Mouse (Mus musculus): Measurements from ENCODE around the gene Bcl6b. TPM values are rescaled to one million over a fixed set of nuclear protein-coding genes. Genes with fewer than 3 reads are reported as not detected.

Bcl6b gene
- polyA plus RNA-seq, 1 experiment: 4.1 TPM

DNA sequence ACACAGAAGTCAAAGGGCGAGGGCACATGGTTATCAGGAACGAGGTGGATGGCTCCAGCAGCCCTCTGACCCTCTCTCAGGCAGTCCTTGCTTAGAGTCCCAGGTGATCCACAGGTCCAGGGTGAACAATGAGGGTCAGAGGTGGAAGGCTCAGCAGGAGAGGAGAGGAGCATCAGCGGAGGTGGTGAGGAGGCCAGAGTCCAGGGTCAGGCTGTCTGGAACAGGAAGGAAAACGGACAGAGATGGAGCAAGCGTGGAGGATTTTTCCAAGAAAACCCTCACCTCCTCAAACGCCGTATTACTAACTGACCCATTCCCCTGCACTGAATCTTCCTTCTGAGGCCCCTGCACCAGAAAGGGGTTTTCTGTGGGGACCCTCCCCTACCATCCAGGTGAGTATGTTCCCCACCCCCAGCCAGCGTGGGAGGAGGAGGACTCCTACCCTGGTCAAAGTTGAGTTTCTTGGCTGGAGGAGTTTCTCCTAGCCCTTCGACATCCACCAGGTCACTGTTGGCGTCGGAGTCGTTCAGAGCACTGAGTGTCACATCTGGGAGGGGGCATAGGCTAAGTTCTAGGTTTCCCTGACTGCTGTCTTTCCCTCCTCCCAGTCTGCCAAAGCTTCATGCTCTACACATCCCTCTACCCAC is 5.8 kb upstream of the Bcl6b start:
- Histone ChIP-seq H3K36me3 (ENCODE audit: control insufficient read depth, insufficient read depth, low read length, poor library complexity, severe bottlenecking) (peaks cover 15% of the 10 kb centered on the region), H3K27ac (ENCODE audit: insufficient read depth, low read length) (no peak overlapping the region), H3K4me1 (ENCODE audit: control insufficient read depth, insufficient read depth, low read length) (peaks cover 5% of the 10 kb centered on the region), H3K4me3 (ENCODE audit: low read depth, low read length) (no peak overlapping the region), H3K9ac (ENCODE audit: low read depth, poor library complexity, severe bottlenecking) (no peak overlapping the region), H3K27me3 (ENCODE audit: control insufficient read depth, insufficient read depth, low read length, poor library complexity, severe bottlenecking) (no peaks in the 10 kb centered on the region), H3K9me3 (replicated peaks; ENCODE audit: control insufficient read depth, insufficient read depth, low read length, poor library complexity, severe bottlenecking) (no peaks in the 10 kb centered on the region)
- TF ChIP-seq POLR2A (IDR thresholded peaks at IDR 0.05; ENCODE audit: insufficient read depth, low read length): no peak
- TF ChIP-seq EP300 (IDR thresholded peaks at IDR 0.05; ENCODE audit: insufficient read depth, low read depth, low read length): no peak
- TF ChIP-seq CTCF (IDR thresholded peaks at IDR 0.05; ENCODE audit: low read depth, low read length): no peak

DNA sequence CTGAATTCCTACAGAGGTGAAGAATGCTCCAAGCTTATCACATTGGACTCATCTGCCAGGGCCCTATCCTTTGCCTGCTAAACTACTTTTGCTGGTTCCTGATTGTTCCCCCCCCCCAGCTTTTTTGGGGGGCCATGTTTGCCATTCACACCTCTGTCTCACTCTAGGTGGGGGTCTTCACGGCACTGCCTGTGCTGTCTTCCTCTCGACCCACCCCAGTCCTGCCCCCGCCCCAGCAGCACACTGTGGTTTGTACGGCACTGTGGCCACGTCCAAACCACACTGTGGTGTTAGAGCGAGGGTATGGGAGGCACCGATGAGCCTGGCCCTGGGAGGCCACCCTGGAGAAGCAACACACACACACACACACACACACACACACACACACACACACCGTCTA is 4.9 kb upstream of the Bcl6b start:
- Histone ChIP-seq H3K27ac (ENCODE audit: insufficient read depth, low read length) (peak overlapping the region; percentile 27), H3K27me3 (ENCODE audit: control insufficient read depth, insufficient read depth, low read length, poor library complexity, severe bottlenecking) (no peaks in the 10 kb centered on the region), H3K4me1 (ENCODE audit: control insufficient read depth, insufficient read depth, low read length) (peaks cover 5% of the 10 kb centered on the region), H3K4me3 (ENCODE audit: low read depth, low read length) (no peak overlapping the region), H3K9me3 (replicated peaks; ENCODE audit: control insufficient read depth, insufficient read depth, low read length, poor library complexity, severe bottlenecking) (no peaks in the 10 kb centered on the region), H3K36me3 (ENCODE audit: control insufficient read depth, insufficient read depth, low read length, poor library complexity, severe bottlenecking) (peaks cover 15% of the 10 kb centered on the region), H3K9ac (ENCODE audit: low read depth, poor library complexity, severe bottlenecking) (peak overlapping the region; percentile 25; the same call in 1 of the 2 replicates)
- no peak for TF ChIP-seq POLR2A (IDR thresholded peaks at IDR 0.05; ENCODE audit: insufficient read depth, low read length)
- no peak for TF ChIP-seq EP300 (IDR thresholded peaks at IDR 0.05; ENCODE audit: insufficient read depth, low read depth, low read length)
- no peak for TF ChIP-seq CTCF (IDR thresholded peaks at IDR 0.05; ENCODE audit: low read depth, low read length)

GRCm38 (mm10) chr11:70234037-70234436 is 4.4 kb upstream of the Bcl6b start:
- Histone ChIP-seq H3K4me1 (ENCODE audit: control insufficient read depth, insufficient read depth, low read length) (peaks cover 5% of the 10 kb centered on the region), H3K4me3 (ENCODE audit: low read depth, low read length) (no peak overlapping the region), H3K36me3 (ENCODE audit: control insufficient read depth, insufficient read depth, low read length, poor library complexity, severe bottlenecking) (peaks cover 15% of the 10 kb centered on the region), H3K9me3 (replicated peaks; ENCODE audit: control insufficient read depth, insufficient read depth, low read length, poor library complexity, severe bottlenecking) (no peaks in the 10 kb centered on the region), H3K9ac (ENCODE audit: low read depth, poor library complexity, severe bottlenecking) (peak overlapping the region; percentile 86; the same call in 1 of the 2 replicates), H3K27ac (ENCODE audit: insufficient read depth, low read length) (peak overlapping the region; percentile 27), H3K27me3 (ENCODE audit: control insufficient read depth, insufficient read depth, low read length, poor library complexity, severe bottlenecking) (no peaks in the 10 kb centered on the region)
- TF ChIP-seq CTCF (IDR thresholded peaks at IDR 0.05; ENCODE audit: low read depth, low read length) (no peak), EP300 (IDR thresholded peaks at IDR 0.05; ENCODE audit: insufficient read depth, low read depth, low read length) (no peak), POLR2A (IDR thresholded peaks at IDR 0.05; ENCODE audit: insufficient read depth, low read length) (no peak)

DNA sequence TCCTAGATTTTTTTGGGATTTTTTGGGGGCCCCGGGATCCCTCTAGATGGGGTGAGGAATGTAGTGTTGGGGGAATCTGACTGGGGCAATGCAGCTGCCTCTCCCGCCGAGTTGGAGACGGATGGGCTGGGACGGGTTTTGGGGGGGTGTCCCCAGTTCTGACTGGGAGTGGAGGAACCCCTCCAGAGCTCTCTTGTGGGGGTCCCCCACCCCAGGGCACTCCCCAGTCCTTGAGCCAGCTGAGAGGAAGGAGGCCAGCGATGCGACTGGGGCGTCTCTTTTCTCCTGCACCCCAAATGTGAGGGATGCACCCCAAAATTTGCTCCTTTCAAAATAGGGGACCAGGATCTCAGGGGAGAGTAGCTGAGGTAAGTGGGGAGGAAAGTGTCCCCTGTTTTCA is 3.4 kb upstream of the Bcl6b start:
- Histone ChIP-seq H3K4me3 (ENCODE audit: low read depth, low read length) (peak overlapping the region; percentile 37; the same call in 1 of the 2 replicates), H3K4me1 (ENCODE audit: control insufficient read depth, insufficient read depth, low read length) (peaks cover 5% of the 10 kb centered on the region), H3K36me3 (ENCODE audit: control insufficient read depth, insufficient read depth, low read length, poor library complexity, severe bottlenecking) (peaks cover 15% of the 10 kb centered on the region), H3K27ac (ENCODE audit: insufficient read depth, low read length) (no peak overlapping the region), H3K27me3 (ENCODE audit: control insufficient read depth, insufficient read depth, low read length, poor library complexity, severe bottlenecking) (no peaks in the 10 kb centered on the region), H3K9ac (ENCODE audit: low read depth, poor library complexity, severe bottlenecking) (peak overlapping the region; percentile 86), H3K9me3 (replicated peaks; ENCODE audit: control insufficient read depth, insufficient read depth, low read length, poor library complexity, severe bottlenecking) (no peaks in the 10 kb centered on the region)
- no peak for TF ChIP-seq CTCF (IDR thresholded peaks at IDR 0.05; ENCODE audit: low read depth, low read length)
- no peak for TF ChIP-seq EP300 (IDR thresholded peaks at IDR 0.05; ENCODE audit: insufficient read depth, low read depth, low read length)
- no peak for TF ChIP-seq POLR2A (IDR thresholded peaks at IDR 0.05; ENCODE audit: insufficient read depth, low read length)

- Histone ChIP-seq H3K9me3 (replicated peaks; ENCODE audit: control insufficient read depth, insufficient read depth, low read length, poor library complexity, severe bottlenecking) (no peaks in the 10 kb centered on the region), H3K4me3 (ENCODE audit: low read depth, low read length) (peak overlapping the region; percentile 47), H3K9ac (ENCODE audit: low read depth, poor library complexity, severe bottlenecking) (peak overlapping the region; percentile 86), H3K36me3 (ENCODE audit: control insufficient read depth, insufficient read depth, low read length, poor library complexity, severe bottlenecking) (peaks cover 15% of the 10 kb centered on the region), H3K4me1 (ENCODE audit: control insufficient read depth, insufficient read depth, low read length) (peaks cover 5% of the 10 kb centered on the region), H3K27me3 (ENCODE audit: control insufficient read depth, insufficient read depth, low read length, poor library complexity, severe bottlenecking) (no peaks in the 10 kb centered on the region), H3K27ac (ENCODE audit: insufficient read depth, low read length) (no peak overlapping the region; the same call in 1 of the 2 replicates)
- TF ChIP-seq CTCF (IDR thresholded peaks at IDR 0.05; ENCODE audit: low read depth, low read length): no peak
- no peak for TF ChIP-seq POLR2A (IDR thresholded peaks at IDR 0.05; ENCODE audit: insufficient read depth, low read length)
- no peak for TF ChIP-seq EP300 (IDR thresholded peaks at IDR 0.05; ENCODE audit: insufficient read depth, low read depth, low read length)
Measured at GRCm38 (mm10) chr11:70232546-70232945, 2.9 kb upstream of the Bcl6b start.

- peaks cover 5% of the 10 kb centered on the region for H3K4me1 ChIP-seq (ENCODE audit: control insufficient read depth, insufficient read depth, low read length)
- H3K4me3 ChIP-seq (ENCODE audit: low read depth, low read length): peak overlapping the region; percentile 61
- H3K27me3 ChIP-seq (ENCODE audit: control insufficient read depth, insufficient read depth, low read length, poor library complexity, severe bottlenecking): no peaks in the 10 kb centered on the region
- H3K36me3 ChIP-seq (ENCODE audit: control insufficient read depth, insufficient read depth, low read length, poor library complexity, severe bottlenecking): peaks cover 8% of the 10 kb centered on the region
- H3K9ac ChIP-seq (ENCODE audit: low read depth, poor library complexity, severe bottlenecking): peak overlapping the region; percentile 38
- no peaks in the 10 kb centered on the region for H3K9me3 ChIP-seq (replicated peaks; ENCODE audit: control insufficient read depth, insufficient read depth, low read length, poor library complexity, severe bottlenecking)
- H3K27ac ChIP-seq (ENCODE audit: insufficient read depth, low read length): no peak overlapping the region
- peak; percentile 96 for TF ChIP-seq CTCF (IDR thresholded peaks at IDR 0.05; ENCODE audit: low read depth, low read length)
- 0 out of 2 replicates have a peak, but pooled peaks have one; percentile 21 for TF ChIP-seq EP300 (IDR thresholded peaks at IDR 0.05; ENCODE audit: insufficient read depth, low read depth, low read length)
- no peak for TF ChIP-seq POLR2A (IDR thresholded peaks at IDR 0.05; ENCODE audit: insufficient read depth, low read length)
Measured at GRCm38 (mm10) chr11:70230239-70230727, 685 bp upstream of the Bcl6b start.

All from ES-Bruce4 (cell line).